Mouse (Mus musculus) olfactory bulb, adult 2 months (tissue): Measurements from ENCODE around the gene Fuca2.

Source experiments
- CTCF ChIP-seq: fragments of 200-500 bp; IDR thresholded peaks from 2 replicates; pipeline ENCODE4 v1.5.1; 2012; ENCODE audit warnings: low read depth, mild to moderate bottlenecking, low read length, moderate library complexity; ENCODE audit not compliant: insufficient read depth
- POLR2A ChIP-seq: fragments of 200-500 bp; IDR thresholded peaks from 2 replicates; pipeline ENCODE4 v1.6.1; 2012; ENCODE audit warnings: mild to moderate bottlenecking, low read depth, low read length, moderate library complexity; ENCODE audit not compliant: insufficient read depth

DNA sequence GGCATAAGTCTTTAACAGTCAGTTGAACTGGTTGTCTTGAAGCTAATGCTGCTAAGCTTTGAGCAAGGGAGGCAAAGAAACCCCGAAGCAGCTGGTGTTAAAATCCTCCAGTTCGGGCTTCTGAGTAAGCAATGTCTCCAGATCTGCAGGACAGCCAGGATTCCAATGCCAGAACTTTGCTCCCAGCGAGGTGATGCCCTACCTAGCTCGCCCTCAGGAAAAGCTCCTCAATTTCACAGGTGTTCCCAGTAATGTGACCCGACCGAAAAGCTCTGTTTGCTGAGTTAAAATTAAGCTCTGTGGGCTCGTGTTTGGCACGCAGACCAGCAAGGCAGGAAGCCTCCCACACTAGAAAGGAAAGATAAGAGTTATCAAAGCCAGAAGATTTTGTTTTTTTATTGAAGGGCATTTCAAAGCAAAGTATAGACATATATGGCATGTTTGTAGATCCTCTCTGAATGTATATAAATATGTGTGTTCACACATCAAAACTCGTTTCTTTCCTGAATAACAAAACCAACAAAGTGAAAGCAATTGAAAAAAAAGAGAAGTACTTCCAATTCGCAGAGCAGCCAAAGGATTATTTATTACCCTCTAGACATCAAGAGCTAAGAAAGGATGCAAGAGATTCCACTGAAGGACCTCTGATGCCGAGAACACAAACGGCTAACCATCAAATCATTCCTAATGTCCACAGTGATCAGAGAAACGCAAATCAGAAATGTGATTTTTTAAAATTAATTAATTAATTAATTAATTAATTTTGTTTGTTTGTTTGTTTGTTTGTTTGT lies 45.9 kb upstream of the Fuca2 start:
- TF ChIP-seq POLR2A (no peak), CTCF (no peak)
